Mouse (Mus musculus) gastrocnemius, postnatal 36 days (tissue): Measurements from ENCODE around the gene Cd244a. TPM values are rescaled to one million over a fixed set of nuclear protein-coding genes. Genes with fewer than 3 reads are reported as not detected.

Source experiments
- DNase-seq, 2 experiments: peaks; one replicate each; pipeline ENCODE4 v3.0.0; 2022
- intact Hi-C: fragments of 180-260 bp; cut with DNase I; formaldehyde crosslinking; loops from one replicate; pipeline ENCODE4 v1.15.1; 2025
- total RNA-seq, 2 experiments: library from RNA; stranded (reverse); gene quantifications; 2 replicates each; pipeline ENCODE4 v1.2.3; 2021

Gene Cd244a
- total RNA-seq, 2 experiments from 2014 or later, result not detected

DNA sequence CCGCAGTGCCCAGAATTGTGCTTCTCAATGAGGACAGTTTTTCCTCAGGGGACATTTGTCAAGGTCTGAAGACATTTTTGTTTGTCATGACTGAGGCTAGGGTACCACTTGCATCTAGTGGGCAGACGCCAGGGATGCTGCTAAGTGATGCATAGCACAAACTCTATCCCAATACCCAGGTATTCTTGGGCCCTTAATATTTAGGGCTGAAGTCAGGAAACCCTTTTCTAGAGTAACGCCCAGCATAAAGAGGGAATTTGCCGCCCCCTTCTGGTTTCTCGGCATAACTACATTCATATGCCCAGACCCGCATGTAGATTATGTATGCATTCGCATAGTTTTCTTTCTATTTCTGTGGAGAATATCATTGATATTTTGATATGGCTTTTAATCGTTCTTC lies 7.8 kb downstream of the Cd244a start:
- intact Hi-C loops, result loop anchor here (5.0 to 10.0 kb wide), 3 partner anchors 64 to 202 kb away; partner anchors contain the start of genes Alyref2 and Klhdc9
- no peak for DNase-seq

DNA sequence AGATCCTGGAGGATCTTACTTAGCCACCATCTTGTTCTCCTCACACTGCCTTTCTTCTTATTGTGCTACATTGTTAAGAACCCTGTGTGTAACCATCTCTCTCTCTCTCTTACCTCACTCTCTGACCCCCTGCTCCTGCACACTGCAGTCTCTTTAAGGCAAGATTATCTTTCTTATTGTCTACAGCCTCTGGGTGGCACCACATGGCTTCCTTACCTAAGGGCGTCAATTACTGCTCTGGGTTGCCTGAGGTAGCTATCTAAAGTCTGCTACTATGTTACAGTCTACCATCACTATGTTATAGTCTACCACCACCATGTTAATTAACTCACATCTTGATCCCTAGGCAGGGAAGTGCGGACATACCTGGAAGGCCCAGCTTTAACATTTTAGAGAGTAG lies 9.4 kb downstream of the Cd244a start:
- DNase-seq, result no peak
- intact Hi-C loops, result loop anchor here (5.0 to 10.0 kb wide), 3 partner anchors 66 to 204 kb away; partner anchors contain the start of genes Alyref2 and Klhdc9

DNA sequence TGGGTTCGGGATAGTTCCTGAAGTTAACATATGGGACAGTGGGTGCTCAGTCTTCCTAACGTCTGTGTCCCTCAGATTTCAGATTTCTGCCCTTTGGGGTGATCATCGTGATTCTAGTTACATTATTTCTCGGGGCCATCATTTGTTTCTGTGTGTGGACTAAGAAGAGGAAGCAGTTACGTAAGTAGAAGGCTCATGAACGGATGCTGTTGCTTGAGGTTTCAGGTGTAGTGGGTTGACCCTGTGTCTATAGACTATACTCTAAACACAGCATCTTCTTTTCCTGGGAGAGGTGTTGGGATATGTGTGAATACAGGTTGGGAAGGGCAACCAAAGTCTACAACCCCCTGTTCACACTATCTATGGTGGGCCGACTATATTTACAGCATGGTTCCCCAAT lies 18.2 kb downstream of the Cd244a start:
- intact Hi-C loops, result no loop called here

DNA sequence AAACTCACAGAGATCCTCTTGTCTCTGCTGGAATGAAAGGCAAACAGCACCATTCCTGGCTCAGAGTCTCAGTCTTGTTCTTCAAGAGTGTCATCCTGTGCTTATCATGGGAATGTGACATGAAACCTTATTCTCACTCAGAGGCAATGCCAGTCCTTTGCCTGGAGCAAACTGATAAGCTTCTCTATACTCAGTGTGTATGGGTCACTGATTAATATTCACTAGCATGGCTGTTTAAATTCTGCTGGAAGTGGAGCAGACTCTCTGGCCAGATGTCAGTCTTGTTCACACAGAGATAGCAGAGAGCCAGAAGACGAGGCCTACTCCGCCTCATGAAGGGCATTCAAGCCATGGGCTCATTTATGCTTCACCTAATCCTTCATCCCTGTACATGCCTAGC lies 25.6 kb downstream of the Cd244a start:
- DNase-seq, result no peak
- intact Hi-C loops, result no loop called here

More for the DNA sequence above, 18.2 kb downstream of the Cd244a start:
- DNase-seq, result no peak

DNA sequence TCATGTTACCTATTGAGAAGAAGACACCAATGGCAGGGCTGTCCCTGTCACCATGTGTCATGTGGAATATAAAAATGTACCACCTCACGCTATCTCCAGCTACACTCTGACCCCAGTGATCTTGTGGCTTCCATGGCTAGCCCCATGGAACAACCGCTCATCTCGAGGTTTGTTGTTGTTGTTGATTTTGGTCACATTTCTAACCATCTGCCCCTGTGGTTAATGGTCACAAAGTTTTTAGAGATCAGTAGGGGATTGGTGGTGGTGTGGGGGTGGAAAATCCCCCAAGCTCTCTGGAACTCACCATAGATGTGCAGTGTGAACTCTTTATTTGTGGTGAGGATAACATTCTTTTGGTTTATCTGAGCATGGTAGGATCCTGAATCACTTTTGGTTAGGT lies 45.7 kb downstream of the Cd244a start:
- no peak for DNase-seq
- intact Hi-C loops, result no loop called here

DNA sequence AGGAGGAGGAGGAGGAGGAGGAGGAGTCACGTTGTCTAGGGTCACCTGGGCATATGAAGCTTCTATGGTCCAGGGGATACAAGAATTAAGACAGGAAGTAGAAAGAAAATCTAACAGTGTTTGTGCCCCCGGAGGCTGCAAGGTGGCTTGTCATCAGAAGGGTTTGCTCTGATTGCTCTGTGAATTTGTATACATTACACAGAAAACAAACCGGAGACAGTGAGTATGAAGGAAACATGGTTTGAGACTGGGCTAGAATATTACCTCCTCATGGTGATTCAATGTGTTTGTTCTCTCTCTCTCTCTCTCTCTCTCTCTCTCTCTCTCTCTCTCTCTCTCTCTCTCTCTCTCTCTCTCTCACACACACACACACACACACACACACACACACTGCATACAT lies 47.7 kb downstream of the Cd244a start:
- DNase-seq, result no peak
- intact Hi-C loops, result no loop called here

DNA sequence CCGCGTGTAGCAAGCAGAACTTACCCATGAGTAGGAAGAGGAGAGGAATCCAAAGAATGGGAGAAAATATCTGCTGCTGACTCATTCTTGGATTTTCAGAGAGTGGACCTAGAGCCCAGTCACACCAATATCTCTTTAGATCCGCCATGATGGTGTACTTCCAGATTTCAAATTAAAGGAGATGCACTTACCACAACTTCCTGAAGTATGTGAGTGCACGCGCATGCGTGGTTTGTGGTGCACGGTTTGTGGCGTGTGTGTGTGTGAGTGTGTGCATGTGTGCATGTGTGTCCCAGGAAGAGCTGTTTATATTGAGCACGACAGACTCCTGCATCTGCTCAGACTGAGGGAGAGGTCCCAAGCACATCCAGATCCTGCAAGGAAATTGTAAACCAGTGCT lies 48.2 kb downstream of the Cd244a start, which contains the start of gene Ly9:
Gene Ly9 (minus strand): TSS at position 235 of the 400 bp plus-strand sequence.
- intact Hi-C loops, result no loop called here

DNA sequence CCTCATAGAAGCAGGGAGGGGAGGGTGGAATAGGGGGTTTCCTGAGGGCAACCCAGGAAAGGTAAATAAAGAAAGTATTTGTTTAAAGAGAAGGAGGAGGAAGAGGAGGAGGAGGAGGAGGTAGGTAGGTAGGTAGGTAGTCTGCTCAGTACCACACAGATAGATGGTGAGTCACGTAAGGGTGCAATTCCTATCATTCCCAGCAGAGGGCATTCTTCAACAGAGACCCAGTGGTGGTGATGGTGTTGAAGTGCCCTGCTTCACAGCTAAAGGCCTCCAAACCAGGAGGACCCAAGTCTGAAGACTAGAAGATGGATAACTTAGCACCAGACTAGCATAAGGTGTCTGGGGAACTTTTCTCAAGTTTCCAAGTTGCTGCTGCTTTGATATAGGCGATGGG lies 51.0 kb downstream of the Cd244a start:
- no peak for DNase-seq
- intact Hi-C loops, result no loop called here

More for the DNA sequence above, 48.2 kb downstream of the Cd244a start, which contains the start of gene Ly9:
- no peak for DNase-seq

DNA sequence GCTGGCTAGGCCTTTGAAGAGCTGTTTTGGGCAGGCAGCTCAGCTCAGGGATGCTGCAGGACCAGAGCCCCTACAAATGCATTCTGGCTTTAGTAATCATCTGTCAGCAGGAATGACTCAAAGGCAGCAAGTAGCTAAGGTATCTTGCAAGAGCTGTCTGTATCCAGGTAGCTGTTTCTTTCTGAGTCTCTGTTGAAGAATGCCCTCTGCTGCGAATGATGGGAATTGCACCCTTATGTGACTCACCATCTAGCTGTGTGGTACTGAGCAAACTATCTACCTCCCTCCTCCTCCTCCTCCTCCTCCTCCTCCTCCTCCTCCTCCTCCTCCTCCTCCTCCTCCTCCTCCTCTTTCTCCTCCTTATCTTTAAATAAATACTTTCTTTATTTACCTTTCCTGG lies 51.8 kb downstream of the Cd244a start:
- DNase-seq, result no peak
- intact Hi-C loops, result no loop called here

DNA sequence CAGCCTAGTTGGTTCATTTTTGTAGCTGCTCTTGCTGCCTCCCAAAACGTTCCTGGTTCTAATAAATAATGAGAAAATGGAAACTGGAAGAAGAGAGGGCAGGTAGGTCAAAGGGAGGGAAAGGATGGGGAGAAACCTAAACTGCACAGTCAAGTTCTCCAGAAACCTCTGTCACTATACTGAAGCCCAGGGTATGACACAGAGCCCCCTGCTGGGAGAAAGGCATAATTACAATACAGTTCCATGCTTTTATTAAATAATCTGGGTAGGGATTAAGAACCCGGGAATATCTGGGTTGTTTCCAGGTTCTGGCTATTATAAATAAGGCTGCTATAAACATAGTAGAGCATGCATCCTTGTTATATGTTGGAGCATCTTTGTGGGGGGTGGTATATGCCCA lies 55.0 kb downstream of the Cd244a start:
- no peak for DNase-seq
- intact Hi-C loops, result no loop called here

DNA sequence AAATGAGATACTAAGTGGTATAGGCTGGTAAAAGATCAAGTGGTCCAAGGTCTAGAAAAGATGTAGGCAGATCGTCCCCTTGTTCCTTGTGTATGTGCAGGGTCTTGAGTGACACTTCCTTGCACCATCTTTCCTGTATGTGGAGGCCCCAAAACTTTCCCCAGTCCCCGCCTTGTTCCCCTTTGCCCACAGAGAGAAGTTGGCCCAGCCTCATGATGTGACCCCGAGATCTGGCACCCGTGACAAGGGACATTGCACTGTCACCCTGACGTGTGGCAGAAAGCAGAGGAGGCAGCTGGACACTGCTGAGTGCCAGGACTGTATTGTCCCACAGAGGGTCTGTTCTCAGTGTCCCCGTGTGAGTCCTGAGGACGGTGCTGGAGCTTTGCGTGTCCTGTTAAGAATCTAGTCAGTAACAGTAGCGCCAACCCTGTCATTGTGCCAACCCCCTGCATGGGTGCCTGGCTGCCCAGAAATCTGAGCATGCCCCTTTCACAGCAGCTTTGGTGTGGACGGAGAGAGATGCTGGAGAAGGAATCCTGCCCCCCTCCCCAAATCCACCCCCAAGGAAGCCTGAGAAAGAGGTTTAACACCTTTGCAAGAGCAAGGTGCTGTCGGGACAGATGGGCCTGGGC lies 58.0 kb downstream of the Cd244a start:
- intact Hi-C loops, result no loop called here

DNA sequence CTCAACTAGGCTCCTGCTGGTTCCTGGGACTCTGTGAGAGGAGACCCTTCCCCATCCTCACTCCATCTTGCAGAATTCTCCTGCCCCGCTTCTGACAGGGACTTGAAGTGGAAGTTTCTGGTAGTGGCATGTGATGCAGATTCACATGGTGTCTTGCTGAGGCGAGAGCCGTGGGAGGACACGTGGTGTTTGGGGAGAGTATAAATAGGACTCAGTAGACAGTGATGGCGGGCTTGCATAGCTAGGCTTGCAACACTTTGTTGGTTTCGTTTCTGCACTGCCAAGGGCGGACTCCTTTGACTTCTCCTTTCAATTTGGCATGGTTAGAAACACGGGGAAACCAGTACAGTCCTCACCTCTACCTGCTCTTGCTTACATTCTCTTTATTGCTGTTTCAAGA lies 60.0 kb downstream of the Cd244a start:
- intact Hi-C loops, result no loop called here
- no peak for DNase-seq

More for the DNA sequence above, 58.0 kb downstream of the Cd244a start:
- no peak for DNase-seq

DNA sequence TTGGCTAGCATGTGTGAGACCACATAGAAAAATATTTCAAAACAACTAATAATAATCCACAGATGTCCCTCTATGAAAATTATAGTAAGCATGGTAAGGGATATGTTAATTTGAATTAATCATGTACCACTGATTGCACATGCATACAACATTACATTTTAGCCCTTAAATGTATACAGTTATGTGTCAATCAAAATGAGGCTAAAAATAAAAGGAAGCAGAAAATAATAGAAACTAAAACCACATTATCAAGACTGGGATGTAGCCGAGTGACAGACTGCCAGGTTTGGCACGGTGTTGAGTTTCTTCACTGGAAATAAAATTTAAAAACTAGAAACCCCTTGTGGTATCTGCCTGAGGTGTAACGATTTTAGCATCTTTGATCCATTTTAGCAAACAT lies 60.7 kb downstream of the Cd244a start:
- no peak for DNase-seq
- intact Hi-C loops, result no loop called here

DNA sequence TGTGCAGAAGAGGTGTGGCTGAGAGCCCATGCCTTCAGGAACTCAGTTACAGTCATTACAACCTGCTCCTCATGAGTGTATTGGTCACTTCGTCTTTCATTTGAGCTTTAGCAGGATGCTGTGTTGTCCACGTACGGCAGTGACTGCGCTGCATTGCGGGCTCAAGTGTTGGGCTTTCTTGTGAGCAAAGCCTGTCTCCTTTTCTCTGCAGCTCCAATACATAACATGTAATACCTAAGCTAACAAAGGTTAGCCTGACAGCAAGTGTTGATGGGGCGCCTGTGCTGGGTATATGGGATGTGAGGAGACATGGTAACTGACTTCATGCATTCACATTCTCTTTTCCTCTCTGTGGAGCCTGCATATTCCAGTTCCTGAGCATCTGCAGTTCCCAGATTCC lies 61.1 kb downstream of the Cd244a start:
- no peak for DNase-seq
- intact Hi-C loops, result no loop called here

DNA sequence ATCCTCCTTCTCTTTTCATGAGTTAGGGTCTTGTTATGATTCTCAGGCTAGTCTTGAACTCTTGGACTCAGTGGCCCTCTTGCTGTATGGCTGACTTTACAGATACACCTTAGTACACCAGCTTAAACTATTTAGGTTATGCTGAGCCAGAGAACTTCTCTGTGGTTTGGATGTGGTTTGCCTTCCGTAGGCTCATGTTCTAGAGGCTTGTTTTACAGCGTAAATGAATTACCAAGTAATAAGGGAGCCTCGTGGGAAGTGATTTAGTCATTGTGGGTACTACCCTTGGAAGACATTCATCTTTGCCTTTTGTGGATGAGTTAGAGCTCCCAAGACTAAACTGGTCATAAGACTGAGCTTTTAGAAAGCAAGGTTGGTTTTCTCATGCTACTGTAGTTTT lies 68.8 kb downstream of the Cd244a start:
- intact Hi-C loops, result no loop called here
- no peak for DNase-seq

DNA sequence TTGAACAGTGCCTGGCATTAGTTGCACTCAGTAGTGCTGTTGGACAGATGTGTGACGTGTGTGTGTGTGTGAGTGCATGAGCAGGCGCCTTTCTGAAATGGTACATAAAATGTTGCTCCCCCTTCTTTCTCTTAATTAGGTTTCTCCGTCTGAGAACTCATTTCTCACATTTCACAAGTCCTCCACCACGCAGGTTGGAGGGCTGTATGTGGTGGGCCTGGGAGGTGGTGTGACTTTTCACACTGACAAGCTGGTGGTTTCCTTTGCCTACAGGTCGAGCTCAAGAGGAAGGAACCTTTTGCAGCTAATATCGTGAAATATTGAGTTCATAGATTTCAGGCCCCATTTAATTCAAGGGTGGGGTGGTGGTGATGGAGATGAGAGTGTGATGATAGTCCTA lies 70.2 kb downstream of the Cd244a start:
- intact Hi-C loops, result no loop called here
- no peak for DNase-seq

DNA sequence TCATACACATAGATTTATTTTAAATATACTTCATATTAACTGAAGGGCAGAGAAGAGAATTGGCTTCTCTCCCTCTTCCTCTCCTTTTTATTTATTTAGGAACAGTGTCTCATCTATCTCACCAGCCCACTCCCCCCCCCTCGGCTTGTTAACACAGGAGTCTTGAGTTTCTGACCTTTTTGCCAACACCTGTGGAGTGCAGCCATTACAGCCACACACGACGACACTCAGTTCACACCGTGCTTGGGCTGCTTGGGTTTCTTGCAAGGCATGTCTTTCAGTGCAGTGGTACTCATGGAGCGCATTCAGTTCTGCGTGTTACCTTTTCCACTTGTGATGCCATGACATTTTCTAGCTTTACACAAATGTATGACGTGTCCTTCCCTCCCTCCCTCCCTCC lies 71.0 kb downstream of the Cd244a start:
- DNase-seq, result no peak
- intact Hi-C loops, result no loop called here

DNA sequence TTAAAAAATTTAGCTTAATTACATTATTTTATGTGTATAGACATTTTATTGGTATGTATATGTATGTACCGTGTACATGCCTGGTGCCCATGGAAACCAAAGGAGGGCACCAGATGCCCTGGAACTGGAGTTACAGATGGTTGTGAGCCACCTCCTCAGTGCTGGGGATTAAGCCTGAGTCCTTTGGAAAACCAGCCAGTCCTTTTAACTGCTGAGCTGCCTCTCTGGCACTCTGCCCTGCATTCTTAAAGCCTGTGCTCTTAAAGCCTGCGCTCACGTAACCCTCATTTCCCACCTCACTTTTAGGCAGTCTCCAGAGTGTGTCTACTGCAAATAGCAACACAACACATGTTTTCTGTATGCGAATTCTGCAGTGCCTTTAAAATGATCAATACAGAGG lies 71.9 kb downstream of the Cd244a start:
- intact Hi-C loops, result no loop called here
- DNase-seq, result no peak

DNA sequence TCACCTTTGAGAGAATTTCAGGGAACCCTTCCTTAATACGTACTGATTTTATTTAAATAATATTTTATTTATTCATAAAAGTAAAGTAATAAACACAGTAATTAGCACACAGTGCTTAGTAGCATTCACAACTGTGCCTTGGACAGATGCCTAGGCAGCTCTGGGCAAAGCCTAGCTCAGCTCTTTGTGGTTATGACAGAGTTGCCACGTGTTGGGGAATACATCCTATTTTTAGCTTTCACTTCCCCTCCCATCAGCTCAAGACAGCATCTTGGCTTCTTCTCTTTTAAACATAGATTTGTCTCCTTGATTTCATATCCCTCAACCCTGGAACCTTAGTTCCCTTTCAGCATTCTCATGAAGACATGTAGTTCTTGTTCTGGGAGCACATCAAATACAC lies 72.5 kb downstream of the Cd244a start:
- intact Hi-C loops, result no loop called here

DNA sequence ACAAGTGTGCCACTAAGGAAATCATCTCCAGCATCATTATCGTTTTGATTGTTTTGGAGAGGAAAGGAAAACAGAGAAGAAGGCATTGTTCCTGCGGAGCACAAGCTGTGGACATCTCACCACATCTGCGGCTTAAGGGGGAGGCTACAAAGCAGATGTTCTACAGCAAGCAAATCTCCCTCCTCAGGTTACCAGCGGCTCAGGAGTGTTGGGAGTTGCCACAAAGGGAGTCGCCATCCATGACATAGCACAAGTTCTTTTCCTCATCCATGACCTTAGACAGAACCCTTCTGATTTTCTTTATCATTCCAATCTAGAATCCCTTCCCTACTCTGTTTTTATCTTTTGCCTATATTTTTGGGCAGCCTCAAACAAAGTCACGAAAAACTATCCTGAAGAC lies 76.7 kb downstream of the Cd244a start:
- no peak for DNase-seq
- intact Hi-C loops, result no loop called here

More for the DNA sequence above, 72.5 kb downstream of the Cd244a start:
- no peak for DNase-seq

DNA sequence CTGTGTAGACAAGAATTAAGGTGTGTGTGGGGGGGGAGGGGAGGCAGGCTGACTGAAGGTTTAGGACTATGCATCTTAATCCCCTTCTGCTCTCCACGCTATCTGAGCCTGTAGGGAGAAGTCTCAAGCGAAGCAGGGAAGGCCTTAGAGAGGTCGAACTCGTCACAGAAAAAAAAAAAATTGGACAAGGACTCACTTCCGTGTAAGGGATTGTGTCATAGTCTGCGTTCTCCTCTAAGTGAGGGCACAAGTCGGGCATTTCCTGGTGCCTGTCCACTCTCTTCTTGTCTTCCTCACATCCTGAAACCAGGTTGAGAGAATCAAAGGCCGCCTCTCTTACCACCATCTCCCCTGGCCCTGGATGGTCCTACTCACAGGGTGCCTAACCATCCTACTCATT lies 78.1 kb downstream of the Cd244a start:
- intact Hi-C loops, result no loop called here
- DNase-seq, result no peak

DNA sequence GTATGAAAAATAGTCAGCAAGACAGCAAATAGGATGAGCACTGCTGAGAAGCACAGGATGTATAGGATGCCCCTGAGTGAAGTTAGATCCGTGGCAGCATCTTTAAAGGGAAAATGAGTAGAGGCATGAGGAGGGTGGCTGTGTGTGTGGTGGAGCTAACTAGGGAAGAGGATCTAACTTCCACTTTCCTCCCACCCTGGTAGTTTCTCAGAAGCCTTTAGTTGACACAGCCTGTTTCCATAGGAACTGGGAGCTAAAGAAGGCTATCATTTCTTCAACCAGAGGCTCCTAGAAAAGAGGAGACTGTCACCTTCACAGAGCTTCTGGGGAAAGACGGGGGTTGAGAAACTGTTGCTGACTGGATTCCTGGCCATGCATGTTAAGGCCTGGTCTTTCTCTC lies 79.7 kb downstream of the Cd244a start:
- no peak for DNase-seq
- intact Hi-C loops, result no loop called here

DNA sequence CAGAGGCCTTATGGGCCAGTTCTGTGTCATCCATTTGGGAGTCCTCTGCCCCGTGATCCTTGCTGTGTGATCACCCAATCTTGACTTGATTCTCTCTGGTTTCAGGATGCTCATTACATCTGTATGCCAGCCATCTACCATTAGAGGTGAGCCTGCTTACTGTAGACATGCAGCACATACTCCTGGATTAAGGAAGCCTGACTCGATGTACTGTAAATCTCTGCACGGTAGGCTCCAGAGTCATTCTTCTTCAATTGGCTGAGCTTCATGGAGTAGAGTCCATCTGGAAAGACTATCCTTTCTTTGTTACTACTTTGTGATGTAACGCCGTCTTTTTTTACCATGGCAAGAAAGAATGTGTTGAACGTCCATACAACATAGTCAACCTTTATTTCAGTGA lies 81.8 kb downstream of the Cd244a start:
- intact Hi-C loops, result no loop called here
- DNase-seq, result no peak
